Mouse (Mus musculus) liver, adult 2 months (tissue): ENCODE results near the gene Sf1.
A peak's percentile ranks its signal among the peaks of the same experiment; 100 is the strongest.

Source experiments
- CTCF ChIP-seq: fragments of 200-500 bp; IDR thresholded peaks from 2 replicates; pipeline ENCODE4 v1.5.1; 2011; ENCODE audit warnings: low read depth, low read length, control low read depth
- POLR2A ChIP-seq: fragments of 200-500 bp; IDR thresholded peaks from 2 replicates; pipeline ENCODE4 v1.6.1; 2011; ENCODE audit warnings: low read length, control low read depth; ENCODE audit not compliant: insufficient read depth; ENCODE audit errors: extremely low read depth

DNA sequence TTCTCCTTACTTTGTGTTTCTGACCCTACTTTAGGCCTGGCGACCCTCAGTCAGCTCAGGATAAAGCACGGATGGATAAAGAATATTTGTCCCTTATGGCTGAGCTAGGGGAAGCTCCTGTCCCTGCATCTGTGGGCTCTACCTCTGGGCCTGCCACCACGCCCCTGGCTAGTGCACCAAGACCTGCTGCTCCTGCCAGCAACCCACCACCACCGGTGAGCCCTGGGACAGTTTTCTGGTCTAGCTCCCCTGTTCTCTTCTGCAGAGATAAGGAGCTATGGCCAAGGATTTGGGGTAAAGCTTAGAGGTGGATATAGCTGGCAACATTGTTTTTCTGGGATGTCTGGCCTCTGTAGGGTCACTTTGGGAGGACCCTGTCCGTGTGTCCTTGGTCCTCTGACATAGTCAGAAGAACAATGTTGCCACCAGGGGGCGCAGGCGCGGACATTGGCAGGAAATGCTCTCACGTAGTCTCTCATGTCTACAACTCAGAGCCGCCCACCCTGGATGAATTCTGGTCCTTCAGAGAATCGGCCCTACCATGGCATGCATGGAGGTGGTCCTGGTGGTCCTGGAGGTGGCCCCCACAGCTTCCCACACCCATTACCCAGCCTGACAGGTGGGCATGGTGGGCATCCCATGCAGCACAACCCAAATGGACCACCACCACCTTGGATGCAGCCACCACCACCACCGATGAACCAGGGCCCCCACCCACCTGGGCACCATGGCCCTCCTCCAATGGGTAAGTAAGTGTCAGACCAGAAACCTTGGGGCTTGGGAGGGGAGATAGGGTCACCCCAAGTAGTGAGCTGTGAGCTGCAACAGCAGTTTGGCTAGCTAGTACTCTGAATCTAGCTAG lies 10.3 kb downstream of the Sf1 start:
- TF ChIP-seq CTCF (peak; percentile 84), POLR2A (no peak)
